Mouse (Mus musculus) testis, adult 2 months (tissue): ENCODE results near the gene Chaf1b. TPM values are rescaled to one million over a fixed set of nuclear protein-coding genes. Genes with fewer than 3 reads are reported as not detected.

Experiments used
- H3K27ac ChIP-seq: fragments of 200-500 bp; 2 replicates; pipeline ENCODE4 v1.5.1; 2012; ENCODE audit warnings: low read depth, low read length; ENCODE audit not compliant: control insufficient read depth, insufficient read depth
- H3K27me3 ChIP-seq: fragments of 200-500 bp; 2 replicates; pipeline ENCODE4 v1.6.1; 2012; ENCODE audit warnings: mild to moderate bottlenecking, low read length, moderate library complexity; ENCODE audit not compliant: control insufficient read depth, insufficient read depth
- H3K36me3 ChIP-seq: fragments of 200-500 bp; 2 replicates; pipeline ENCODE4 v1.6.1; 2012; ENCODE audit warnings: mild to moderate bottlenecking, low read length; ENCODE audit not compliant: control insufficient read depth, insufficient read depth
- H3K4me1 ChIP-seq: fragments of 200-500 bp; 2 replicates; pipeline ENCODE4 v1.6.1; 2012; ENCODE audit warnings: low read length; ENCODE audit not compliant: control insufficient read depth, insufficient read depth
- H3K4me3 ChIP-seq: fragments of 200-500 bp; 2 replicates; pipeline ENCODE4 v1.5.1; 2012; ENCODE audit warnings: low read depth, mild to moderate bottlenecking, low read length, moderate library complexity, mixed read lengths; ENCODE audit not compliant: control insufficient read depth
- CTCF ChIP-seq: fragments of 200-500 bp; IDR thresholded peaks from 2 replicates; pipeline ENCODE4 v1.5.1; 2012; ENCODE audit warnings: low read depth, mild to moderate bottlenecking, inconsistent platforms, low read length, moderate library complexity; ENCODE audit not compliant: control insufficient read depth, insufficient read depth, insufficient replicate concordance
- POLR2A ChIP-seq: fragments of 200-500 bp; IDR thresholded peaks from 2 replicates; pipeline ENCODE4 v1.6.1; 2012; ENCODE audit warnings: low read depth, mild to moderate bottlenecking, inconsistent platforms, low read length, moderate library complexity; ENCODE audit not compliant: control insufficient read depth
- polyA plus RNA-seq: library from polyadenylated mRNA; depleted of rRNA; stranded (reverse); fragments of >200 nt; gene quantifications from 2 replicates; pipeline ENCODE4 v1.2.3, GENCODE M21; 2012; rRNA removed

The Chaf1b gene
- polyA plus RNA-seq, result 9.3 and 10.1 TPM in 2 replicates

GRCm38 (mm10) chr16:93883423-93884085 is at the start of gene Chaf1b:
Gene Chaf1b, plus strand, starts transcription at chr16:93883901.
- TF ChIP-seq CTCF (no peak), POLR2A (peak; percentile 35; the same call in 1 of the 2 replicates)
- H3K27ac ChIP-seq, result 0 out of 2 replicates have a peak within 1 kb of the TSS, but pooled peaks have one; percentile 7
- H3K36me3 ChIP-seq, result no peaks in the 10 kb centered on the region

GRCm38 (mm10) chr16:93834076-93834475 is 49.6 kb upstream of the Chaf1b start:
- Histone ChIP-seq H3K4me3 (no peak overlapping the region), H3K27ac (no peak overlapping the region)

More at GRCm38 (mm10) chr16:93883423-93884085, at the start of gene Chaf1b:
- peaks cover 8% of the 10 kb centered on the region for H3K4me1 ChIP-seq
- peak within 1 kb of the TSS; percentile 91 for H3K4me3 ChIP-seq
- H3K27me3 ChIP-seq, result no peaks in the 10 kb centered on the region

GRCm38 (mm10) chr16:93839049-93839448 is 44.7 kb upstream of the Chaf1b start:
- Histone ChIP-seq H3K4me1 (no peaks in the 10 kb centered on the region), H3K36me3 (no peaks in the 10 kb centered on the region)

More at GRCm38 (mm10) chr16:93834076-93834475, 49.6 kb upstream of the Chaf1b start:
- Histone ChIP-seq H3K27me3 (no peaks in the 10 kb centered on the region), H3K36me3 (no peaks in the 10 kb centered on the region), H3K4me1 (peaks cover 9% of the 10 kb centered on the region)
- TF ChIP-seq POLR2A, result no peak

GRCm38 (mm10) chr16:93850527-93850926 is 33.2 kb upstream of the Chaf1b start:
- TF ChIP-seq CTCF (no peak), POLR2A (no peak)
- Histone ChIP-seq H3K4me1 (no peaks in the 10 kb centered on the region), H3K27me3 (no peaks in the 10 kb centered on the region), H3K27ac (no peak overlapping the region), H3K36me3 (peaks cover 5% of the 10 kb centered on the region), H3K4me3 (no peak overlapping the region)

More at GRCm38 (mm10) chr16:93839049-93839448, 44.7 kb upstream of the Chaf1b start:
- Histone ChIP-seq H3K4me3 (no peak overlapping the region), H3K27ac (no peak overlapping the region), H3K27me3 (no peaks in the 10 kb centered on the region)
- no peak for TF ChIP-seq CTCF
- TF ChIP-seq POLR2A, result no peak

- no peak overlapping the region for H3K27ac ChIP-seq
- H3K27me3 ChIP-seq, result no peaks in the 10 kb centered on the region
- H3K4me1 ChIP-seq, result no peaks in the 10 kb centered on the region
- TF ChIP-seq POLR2A (no peak), CTCF (no peak)
- H3K4me3 ChIP-seq, result no peak overlapping the region
- H3K36me3 ChIP-seq, result peaks cover 2% of the 10 kb centered on the region
Observed at GRCm38 (mm10) chr16:93859967-93860366, 23.7 kb upstream of the Chaf1b start.

- no peak for TF ChIP-seq POLR2A
- TF ChIP-seq CTCF, result no peak
Observed at GRCm38 (mm10) chr16:93860686-93861085, 23.0 kb upstream of the Chaf1b start.

GRCm38 (mm10) chr16:93874841-93875240 is 8.9 kb upstream of the Chaf1b start:
- TF ChIP-seq CTCF (no peak), POLR2A (no peak)
- H3K36me3 ChIP-seq, result peaks cover 6% of the 10 kb centered on the region
- no peak overlapping the region for H3K27ac ChIP-seq
- no peak overlapping the region for H3K4me3 ChIP-seq
- H3K4me1 ChIP-seq, result no peaks in the 10 kb centered on the region; the same call in 1 of the 2 replicates
- H3K27me3 ChIP-seq, result no peaks in the 10 kb centered on the region

More at GRCm38 (mm10) chr16:93860686-93861085, 23.0 kb upstream of the Chaf1b start:
- Histone ChIP-seq H3K4me1 (no peaks in the 10 kb centered on the region), H3K4me3 (no peak overlapping the region), H3K36me3 (peaks cover 2% of the 10 kb centered on the region), H3K27ac (no peak overlapping the region), H3K27me3 (no peaks in the 10 kb centered on the region)
